In genomic region chr7:16012576-16013263, GRCm38 (mm10) we compare ENCODE assay signal across 8 mouse cellular contexts. TPM values are rescaled to one million over a fixed set of nuclear protein-coding genes. Genes with fewer than 3 reads are reported as not detected.
DNase-seq lines count a peak whose midpoint lies in the region; ATAC-seq and TF ChIP-seq lines count a peak whose summit lies in the region.

No protein-coding gene starts in this region.

- WGBS in hindbrain, postnatal 0 days, result 76% methylated on average over 11 of the region's 11 CpGs
- 79% methylated on average over 11 of the region's 11 CpGs for WGBS in hindbrain, embryonic 12.5 days
- WGBS in stomach, postnatal 0 days, result 78% methylated on average over 11 of the region's 11 CpGs
- 80% methylated on average over 11 of the region's 11 CpGs for WGBS in hindbrain, embryonic 16.5 days

- no peaks in the 10 kb centered on the region for H3K27me3 ChIP-seq in hindbrain, postnatal 0 days (ENCODE audit: insufficient read depth, low read length)
- H3K27me3 ChIP-seq in hindbrain, embryonic 12.5 days, result no peaks in the 10 kb centered on the region
- H3K27me3 ChIP-seq in ES-Bruce4 (ENCODE audit: control insufficient read depth, insufficient read depth, low read length, poor library complexity, severe bottlenecking), result no peaks in the 10 kb centered on the region
- H3K27me3 ChIP-seq in stomach, postnatal 0 days (ENCODE audit: control insufficient read depth, insufficient read depth, low read length), result no peaks in the 10 kb centered on the region
- no peaks in the 10 kb centered on the region for H3K27me3 ChIP-seq in hindbrain, embryonic 16.5 days (replicated peaks; ENCODE audit: control insufficient read depth, insufficient read depth, low read length)

- no peak overlapping the region for H3K4me2 ChIP-seq in hindbrain, postnatal 0 days (ENCODE audit: low read depth, low read length)
- no peak overlapping the region for H3K4me2 ChIP-seq in hindbrain, embryonic 12.5 days (replicated peaks)
- no peak overlapping the region for H3K4me2 ChIP-seq in stomach, postnatal 0 days (replicated peaks; ENCODE audit: low read depth)
- no peak overlapping the region for H3K4me2 ChIP-seq in hindbrain, embryonic 16.5 days (ENCODE audit: low read length)

- TF ChIP-seq CTCF in hindbrain, postnatal 0 days (IDR thresholded peaks at IDR 0.05; ENCODE audit: low read depth), result peak; percentile 72
- TF ChIP-seq CTCF in ES-Bruce4 (IDR thresholded peaks at IDR 0.05; ENCODE audit: low read depth, low read length), result peak; percentile 53
- TF ChIP-seq CTCF in stomach, postnatal 0 days (IDR thresholded peaks at IDR 0.05; ENCODE audit: low read depth), result peak; percentile 67

- TF ChIP-seq POLR2A in ES-Bruce4 (IDR thresholded peaks at IDR 0.05; ENCODE audit: insufficient read depth, low read length), result no peak

- no peaks in the 10 kb centered on the region for H3K9me3 ChIP-seq in hindbrain, postnatal 0 days (ENCODE audit: low read length)
- H3K9me3 ChIP-seq in hindbrain, embryonic 12.5 days (replicated peaks), result no peaks in the 10 kb centered on the region
- H3K9me3 ChIP-seq in ES-Bruce4 (replicated peaks; ENCODE audit: control insufficient read depth, insufficient read depth, low read length, poor library complexity, severe bottlenecking), result no peaks in the 10 kb centered on the region
- no peaks in the 10 kb centered on the region for H3K9me3 ChIP-seq in stomach, postnatal 0 days (ENCODE audit: control insufficient read depth, low read length)
- no peaks in the 10 kb centered on the region for H3K9me3 ChIP-seq in hindbrain, embryonic 16.5 days (ENCODE audit: control insufficient read depth, low read length)

- no peaks in the 10 kb centered on the region for H3K4me1 ChIP-seq in hindbrain, postnatal 0 days (ENCODE audit: insufficient read depth, low read length)
- H3K4me1 ChIP-seq in hindbrain, embryonic 12.5 days, result no peaks in the 10 kb centered on the region
- H3K4me1 ChIP-seq in ES-Bruce4 (ENCODE audit: control insufficient read depth, insufficient read depth, low read length), result peaks cover 1% of the 10 kb centered on the region
- peaks cover 55% of the 10 kb centered on the region for H3K4me1 ChIP-seq in brown adipose tissue, adult 24 weeks (ENCODE audit: control insufficient read depth, insufficient read depth, insufficient read length, low read length)
- no peaks in the 10 kb centered on the region for H3K4me1 ChIP-seq in stomach, postnatal 0 days (replicated peaks; ENCODE audit: control insufficient read depth, insufficient read depth)
- H3K4me1 ChIP-seq in hindbrain, embryonic 16.5 days (ENCODE audit: control insufficient read depth, insufficient read depth, low read depth, low read length), result peaks cover 4% of the 10 kb centered on the region; the same call in 1 of the 2 replicates

- H3K4me3 ChIP-seq in hindbrain, postnatal 0 days (ENCODE audit: low read length), result no peak overlapping the region
- H3K4me3 ChIP-seq in hindbrain, embryonic 12.5 days, result no peak overlapping the region
- no peak overlapping the region for H3K4me3 ChIP-seq in ES-Bruce4 (ENCODE audit: low read depth, low read length)
- no peak overlapping the region for H3K4me3 ChIP-seq in brown adipose tissue, adult 24 weeks (ENCODE audit: insufficient read depth, low read depth, low read length)
- no peak overlapping the region for H3K4me3 ChIP-seq in stomach, postnatal 0 days (ENCODE audit: low read depth, low read length)
- H3K4me3 ChIP-seq in hindbrain, embryonic 16.5 days (ENCODE audit: low read length), result no peak overlapping the region

- no peak for ATAC-seq in hindbrain, postnatal 0 days
- ATAC-seq in hindbrain, embryonic 12.5 days (ENCODE audit: low FRiP score), result no peak
- peak; percentile 32; the same call in 1 of the 2 replicates for ATAC-seq in stomach, postnatal 0 days (ENCODE audit: low FRiP score, low TSS enrichment)
- ATAC-seq in hindbrain, embryonic 16.5 days, result no peak

- H3K9ac ChIP-seq in hindbrain, postnatal 0 days (replicated peaks; ENCODE audit: low read length), result no peak overlapping the region
- H3K9ac ChIP-seq in hindbrain, embryonic 12.5 days, result no peak overlapping the region
- no peak overlapping the region for H3K9ac ChIP-seq in ES-Bruce4 (ENCODE audit: low read depth, poor library complexity, severe bottlenecking)
- H3K9ac ChIP-seq in stomach, postnatal 0 days (ENCODE audit: low read length), result no peak overlapping the region
- H3K9ac ChIP-seq in hindbrain, embryonic 16.5 days (ENCODE audit: low read depth, low read length), result no peak overlapping the region

- no peak overlapping the region for H3K27ac ChIP-seq in hindbrain, postnatal 0 days
- H3K27ac ChIP-seq in hindbrain, embryonic 12.5 days, result no peak overlapping the region
- no peak overlapping the region for H3K27ac ChIP-seq in ES-Bruce4 (ENCODE audit: insufficient read depth, low read length)
- H3K27ac ChIP-seq in brown adipose tissue, adult 24 weeks (replicated peaks; ENCODE audit: low read depth, low read length), result peak overlapping the region; percentile 64
- H3K27ac ChIP-seq in stomach, postnatal 0 days (replicated peaks), result no peak overlapping the region; the same call in 1 of the 2 replicates
- no peak overlapping the region for H3K27ac ChIP-seq in hindbrain, embryonic 16.5 days (ENCODE audit: low read depth, low read length)

- H3K36me3 ChIP-seq in hindbrain, postnatal 0 days (ENCODE audit: insufficient read depth, low read length), result no peaks in the 10 kb centered on the region
- H3K36me3 ChIP-seq in hindbrain, embryonic 12.5 days, result peaks cover 6% of the 10 kb centered on the region
- no peaks in the 10 kb centered on the region for H3K36me3 ChIP-seq in ES-Bruce4 (ENCODE audit: control insufficient read depth, insufficient read depth, low read length, poor library complexity, severe bottlenecking)
- no peaks in the 10 kb centered on the region; the same call in 1 of the 2 replicates for H3K36me3 ChIP-seq in stomach, postnatal 0 days (ENCODE audit: control insufficient read depth, insufficient read depth, low read length)
- no peaks in the 10 kb centered on the region for H3K36me3 ChIP-seq in hindbrain, embryonic 16.5 days (ENCODE audit: control insufficient read depth, insufficient read depth, low read length)

- TF ChIP-seq EP300 in ES-Bruce4 (IDR thresholded peaks at IDR 0.05; ENCODE audit: insufficient read depth, low read depth, low read length), result no peak
- no peak for TF ChIP-seq EP300 in stomach, postnatal 0 days (optimal IDR thresholded peaks at IDR 0.05)

- DNase-seq in hindbrain, postnatal 0 days (ENCODE audit: low spot score), result no peak
- DNase-seq in kidney, postnatal 36 days, result peak; percentile 53 to 78
- peak; percentile 53 for DNase-seq in stomach, postnatal 0 days (ENCODE audit: low spot score)
- DNase-seq in layer of hippocampus, adult 9-10 months (ENCODE audit: low spot score), result no peak

RNA-seq across cellular contexts. Expression of gene Bicra, which starts 35.0 kb away (rescaled TPM):
- 6.2 and 8.5 TPM in 2 replicates for total RNA-seq in hindbrain, postnatal 0 days (2014; rRNA removed)
- 3.4 and 3.8 TPM in 2 replicates for polyA plus RNA-seq in hindbrain, postnatal 0 days (2015; fragmentation: Nextera tagmentation; extraction: Ambion mirVana)
- polyA plus RNA-seq in hindbrain, embryonic 12.5 days (2016; fragmentation: Nextera tagmentation; extraction: Ambion mirVana), result 10.3 and 10.7 TPM in 2 replicates
- polyA plus RNA-seq in ES-Bruce4 (2011; ENCODE audit: insufficient read depth, insufficient read length, low read depth, missing spikeins), result 10.2 and 21.9 TPM in 2 replicates
- polyA plus RNA-seq in brown adipose tissue, adult 24 weeks (2012; ENCODE audit: insufficient read depth, insufficient read length, missing spikeins), result 6.1 and 7.4 TPM in 2 replicates
- polyA plus RNA-seq in stomach, postnatal 0 days (2015; fragmentation: Nextera tagmentation; extraction: Ambion mirVana), result 1.8 and 2.3 TPM in 2 replicates
- polyA plus RNA-seq in hindbrain, embryonic 16.5 days (2015; fragmentation: Nextera tagmentation; extraction: Ambion mirVana), result 5.0 and 6.9 TPM in 2 replicates

RNA-seq across cellular contexts. Expression of gene Ehd2, which starts 45.4 kb away (rescaled TPM):
- 5.0 and 9.5 TPM in 2 replicates for total RNA-seq in hindbrain, postnatal 0 days (2014; rRNA removed)
- 4.4 and 5.3 TPM in 2 replicates for polyA plus RNA-seq in hindbrain, postnatal 0 days (2015; fragmentation: Nextera tagmentation; extraction: Ambion mirVana)
- 10.1 and 16.6 TPM in 2 replicates for polyA plus RNA-seq in hindbrain, embryonic 12.5 days (2016; fragmentation: Nextera tagmentation; extraction: Ambion mirVana)
- 4.6 and 4.9 TPM in 2 replicates for polyA plus RNA-seq in ES-Bruce4 (2011; ENCODE audit: insufficient read depth, insufficient read length, low read depth, missing spikeins)
- 141 and 148 TPM in 2 replicates for polyA plus RNA-seq in brown adipose tissue, adult 24 weeks (2012; ENCODE audit: insufficient read depth, insufficient read length, missing spikeins)
- 30.7 and 37.7 TPM in 2 replicates for polyA plus RNA-seq in stomach, postnatal 0 days (2015; fragmentation: Nextera tagmentation; extraction: Ambion mirVana)
- polyA plus RNA-seq in hindbrain, embryonic 16.5 days (2015; fragmentation: Nextera tagmentation; extraction: Ambion mirVana), result 5.6 and 9.5 TPM in 2 replicates

RNA-seq across cellular contexts. Expression of gene Zfp541, which starts 48.9 kb away (rescaled TPM):
- 0.31 and 0.72 TPM in 2 replicates for total RNA-seq in hindbrain, postnatal 0 days (2014; rRNA removed)
- 0.15 and 0.24 TPM in 2 replicates for polyA plus RNA-seq in hindbrain, postnatal 0 days (2015; fragmentation: Nextera tagmentation; extraction: Ambion mirVana)
- 0.05 and 0.07 TPM in 2 replicates for polyA plus RNA-seq in hindbrain, embryonic 12.5 days (2016; fragmentation: Nextera tagmentation; extraction: Ambion mirVana)
- polyA plus RNA-seq in ES-Bruce4 (2011; ENCODE audit: insufficient read depth, insufficient read length, low read depth, missing spikeins), result not detected in 2 replicates
- not detected in 2 replicates for polyA plus RNA-seq in brown adipose tissue, adult 24 weeks (2012; ENCODE audit: insufficient read depth, insufficient read length, missing spikeins)
- 0.05 TPM in 2 replicates for polyA plus RNA-seq in stomach, postnatal 0 days (2015; fragmentation: Nextera tagmentation; extraction: Ambion mirVana)
- 0.09 and 0.16 TPM in 2 replicates for polyA plus RNA-seq in hindbrain, embryonic 16.5 days (2015; fragmentation: Nextera tagmentation; extraction: Ambion mirVana)

Comparison
In these comparisons a context has a peak if more than half of its experiments do, and no peak if none do; other contexts are left out.
1. DNase-seq: peak in kidney, postnatal 36 days (2 of 2) and stomach, postnatal 0 days (single experiment); none in hindbrain, postnatal 0 days (single experiment) and layer of hippocampus, adult 9-10 months (single experiment).
2. Peak in every context shown above with its lines, with median percentiles within 50 percentile points of each other: CTCF ChIP-seq.